Mouse (Mus musculus): Measurements from ENCODE around the gene Hist1h2ak.
"Not testable (repeated sequence)": the region's sequence is repeated elsewhere in the genome, so short reads cannot be mapped to it uniquely, and the experiment has no call there.

Hist1h2ak gene

DNA sequence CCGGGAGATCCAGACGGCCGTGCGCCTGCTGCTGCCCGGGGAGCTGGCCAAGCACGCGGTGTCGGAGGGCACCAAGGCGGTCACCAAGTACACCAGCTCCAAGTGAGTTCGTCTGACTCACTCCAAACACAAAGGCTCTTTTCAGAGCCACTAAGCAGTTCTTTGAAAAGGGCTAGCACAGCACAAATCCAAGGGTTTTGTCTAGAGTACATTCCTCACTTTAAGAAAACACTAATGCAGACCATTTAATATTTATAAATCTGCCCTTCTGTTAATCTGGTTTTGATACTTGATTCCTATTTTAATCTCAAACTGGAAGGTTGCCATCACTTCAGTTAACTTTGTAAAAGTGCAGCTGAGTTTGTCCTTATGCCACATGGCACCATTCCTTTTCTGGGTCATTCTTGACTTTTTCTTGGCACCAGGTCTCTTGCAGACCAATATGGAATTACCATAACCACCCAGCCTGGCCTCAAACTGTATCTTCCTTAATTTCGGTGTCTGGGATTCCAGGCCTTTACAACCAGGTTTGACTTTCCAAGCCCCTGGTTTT lies 31.2 kb downstream of the Hist1h2ak start:
- DNase-seq (ENCODE audit: low read depth in 2 of 2, low spot score in 2 of 2), result no peak

DNA sequence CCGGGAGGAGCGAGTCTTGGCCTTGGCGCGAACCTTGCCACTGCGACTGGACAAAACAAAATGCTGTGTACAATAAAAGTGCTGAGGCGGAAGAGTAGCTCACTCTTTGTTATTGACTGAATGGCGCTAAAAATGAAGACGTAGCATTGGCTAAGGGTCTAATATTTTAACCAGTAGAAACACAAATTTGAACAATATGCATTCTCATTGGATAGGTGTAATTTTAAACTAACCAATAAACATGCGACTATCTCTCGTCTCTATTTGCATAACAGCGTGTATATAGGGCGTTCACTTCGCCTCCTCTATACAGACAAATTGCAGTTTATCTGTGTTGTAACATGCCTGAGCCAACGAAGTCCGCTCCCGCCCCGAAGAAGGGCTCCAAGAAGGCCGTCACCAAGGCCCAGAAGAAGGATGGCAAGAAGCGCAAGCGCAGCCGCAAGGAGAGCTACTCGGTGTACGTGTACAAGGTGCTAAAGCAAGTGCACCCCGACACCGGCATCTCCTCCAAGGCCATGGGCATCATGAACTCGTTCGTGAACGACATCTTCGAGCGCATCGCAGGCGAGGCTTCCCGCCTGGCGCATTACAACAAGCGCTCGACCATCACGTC lies 31.8 kb downstream of the Hist1h2ak start, which contains the start of gene Hist1h2bm:
Hist1h2bm (plus strand) TSS at position 288 of the 616 bp plus-strand sequence.
- DNase-seq (ENCODE audit: low read depth in 2 of 2, low spot score in 2 of 2), result peak in 1 of 2 experiments; percentile 57

DNA sequence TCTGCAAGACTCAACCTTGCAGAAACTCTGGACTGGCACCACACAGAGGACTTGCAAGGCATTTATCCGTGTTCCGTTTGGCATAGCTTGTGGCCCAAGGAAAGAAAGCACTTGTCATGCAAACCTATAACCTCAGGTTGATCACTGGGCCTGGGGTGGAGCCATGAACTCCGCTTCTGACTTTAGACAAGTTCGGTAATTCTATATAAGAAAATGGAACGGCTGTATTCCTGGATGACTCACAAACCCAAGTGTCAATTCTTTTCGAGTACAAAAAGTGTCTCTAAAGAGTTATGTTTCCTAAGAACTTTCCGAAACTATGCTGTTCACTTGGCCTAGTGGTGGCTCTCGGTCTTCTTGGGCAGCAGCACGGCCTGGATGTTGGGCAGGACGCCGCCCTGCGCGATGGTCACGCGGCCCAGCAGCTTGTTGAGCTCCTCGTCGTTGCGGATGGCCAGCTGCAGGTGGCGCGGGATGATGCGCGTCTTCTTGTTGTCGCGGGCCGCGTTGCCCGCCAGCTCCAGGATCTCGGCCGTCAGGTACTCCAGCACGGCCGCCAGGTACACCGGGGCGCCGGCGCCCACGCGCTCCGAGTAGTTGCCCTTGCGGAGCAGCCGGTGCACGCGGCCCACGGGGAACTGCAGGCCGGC lies 32.4 kb downstream of the Hist1h2ak start:
- DNase-seq (ENCODE audit: low read depth in 2 of 2, low spot score in 2 of 2), result not testable (repeated sequence)

DNA sequence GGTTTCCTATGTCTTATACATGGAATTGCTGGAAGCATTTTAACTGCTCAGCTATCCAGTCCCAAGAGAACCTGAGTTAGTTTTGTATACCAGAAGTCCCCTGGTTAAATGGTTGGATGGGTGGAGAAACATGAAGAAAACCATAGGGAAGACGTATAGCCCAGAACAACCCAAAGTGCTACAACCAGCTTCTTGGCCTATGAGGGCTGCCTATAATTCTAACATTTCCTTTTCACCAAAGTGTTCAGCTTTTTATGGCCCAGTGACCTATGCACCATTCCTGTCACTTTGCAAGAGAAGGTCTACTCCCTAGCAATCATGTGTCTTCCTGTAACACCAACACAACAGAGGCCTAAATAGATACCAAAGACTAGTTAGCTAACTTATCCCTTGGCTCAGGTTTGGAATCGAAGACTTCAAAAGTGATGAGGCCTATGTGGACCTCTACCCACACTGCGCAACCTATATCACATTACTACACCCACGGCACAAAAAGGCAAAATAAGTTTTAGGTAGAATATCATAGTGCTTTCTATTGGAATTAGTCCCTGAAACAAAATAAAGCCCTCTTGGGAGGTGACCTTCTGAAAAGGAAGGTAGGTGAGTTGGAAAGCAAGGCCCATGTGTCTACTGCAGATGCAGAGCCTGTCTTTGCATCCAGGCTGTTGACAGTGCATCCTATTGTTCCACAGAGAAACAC lies 35.1 kb downstream of the Hist1h2ak start:
- DNase-seq (ENCODE audit: low read depth in 2 of 2, low spot score in 2 of 2), result no peak

DNA sequence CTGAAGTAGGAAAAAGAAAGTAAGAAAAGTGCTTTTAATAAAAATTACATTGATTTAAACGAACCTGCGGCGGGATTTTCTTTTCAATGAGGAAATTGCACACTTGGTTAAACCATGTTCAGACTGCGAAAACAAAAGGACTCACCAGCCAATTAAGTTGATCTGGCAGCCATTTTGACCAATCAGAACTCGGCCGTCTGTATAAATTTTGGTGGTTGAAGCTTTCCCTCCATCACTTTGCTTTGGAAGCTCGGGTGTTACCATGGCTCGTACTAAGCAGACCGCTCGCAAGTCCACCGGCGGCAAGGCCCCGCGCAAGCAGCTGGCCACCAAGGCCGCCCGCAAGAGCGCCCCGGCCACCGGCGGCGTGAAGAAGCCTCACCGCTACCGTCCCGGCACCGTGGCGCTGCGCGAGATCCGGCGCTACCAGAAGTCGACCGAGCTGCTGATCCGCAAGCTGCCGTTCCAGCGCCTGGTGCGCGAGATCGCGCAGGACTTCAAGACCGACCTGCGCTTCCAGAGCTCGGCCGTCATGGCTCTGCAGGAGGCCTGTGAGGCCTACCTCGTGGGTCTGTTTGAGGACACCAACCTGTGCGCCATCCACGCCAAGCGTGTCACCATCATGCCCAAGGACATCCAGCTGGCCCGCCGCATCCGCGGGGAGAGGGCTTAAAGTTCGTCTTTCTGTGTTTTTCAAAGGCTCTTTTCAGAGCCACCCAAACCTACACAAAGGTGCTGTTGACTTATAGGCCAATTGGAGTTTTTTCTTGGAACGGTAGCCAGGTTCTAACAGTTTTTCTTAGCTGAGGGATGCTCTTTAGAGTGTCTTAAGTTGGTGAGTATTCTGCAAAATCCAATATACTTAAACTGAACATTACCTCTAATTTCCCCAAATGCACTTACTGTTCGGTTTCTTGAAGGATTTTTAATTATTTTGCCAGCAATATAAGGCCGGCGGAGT lies 36.0 kb downstream of the Hist1h2ak start, which contains the start of gene Hist1h3h:
Hist1h3h (plus strand) TSS at position 263 of the 961 bp plus-strand sequence.
- DNase-seq (ENCODE audit: low read depth in 2 of 2, low spot score in 2 of 2), result peak; percentile 56 to 77

DNA sequence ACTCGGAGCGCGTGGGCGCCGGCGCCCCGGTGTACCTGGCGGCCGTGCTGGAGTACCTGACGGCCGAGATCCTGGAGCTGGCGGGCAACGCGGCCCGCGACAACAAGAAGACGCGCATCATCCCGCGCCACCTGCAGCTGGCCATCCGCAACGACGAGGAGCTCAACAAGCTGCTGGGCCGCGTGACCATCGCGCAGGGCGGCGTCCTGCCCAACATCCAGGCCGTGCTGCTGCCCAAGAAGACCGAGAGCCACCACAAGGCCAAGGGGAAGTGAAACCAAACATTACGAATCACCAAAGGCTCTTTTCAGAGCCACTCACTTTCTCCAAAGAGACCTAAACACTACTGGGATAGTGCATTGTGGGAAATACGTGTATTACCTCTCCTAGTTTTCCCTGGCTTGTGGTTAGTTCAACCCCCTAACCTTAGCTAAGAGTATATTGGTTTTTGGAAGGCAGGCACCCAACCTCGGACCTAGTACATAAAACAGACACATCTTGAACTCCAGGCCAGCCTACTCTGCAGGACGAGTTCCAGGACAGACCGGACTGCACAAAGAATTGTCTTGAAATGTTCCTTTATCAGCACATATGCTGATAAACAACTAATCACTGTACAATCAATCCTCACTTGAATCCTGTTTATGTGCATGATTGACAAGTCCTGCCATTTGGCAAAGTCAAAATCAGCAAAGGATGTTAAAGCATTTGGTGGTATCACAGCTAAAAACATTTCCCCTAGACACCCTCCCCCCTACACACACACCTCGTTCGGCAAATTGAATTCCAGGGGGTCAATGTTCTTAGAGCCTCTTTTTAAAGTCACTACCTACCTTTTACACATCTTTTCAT lies 36.9 kb downstream of the Hist1h2ak start:
- DNase-seq (ENCODE audit: low read depth in 2 of 2, low spot score in 2 of 2), result not testable (repeated sequence)

DNA sequence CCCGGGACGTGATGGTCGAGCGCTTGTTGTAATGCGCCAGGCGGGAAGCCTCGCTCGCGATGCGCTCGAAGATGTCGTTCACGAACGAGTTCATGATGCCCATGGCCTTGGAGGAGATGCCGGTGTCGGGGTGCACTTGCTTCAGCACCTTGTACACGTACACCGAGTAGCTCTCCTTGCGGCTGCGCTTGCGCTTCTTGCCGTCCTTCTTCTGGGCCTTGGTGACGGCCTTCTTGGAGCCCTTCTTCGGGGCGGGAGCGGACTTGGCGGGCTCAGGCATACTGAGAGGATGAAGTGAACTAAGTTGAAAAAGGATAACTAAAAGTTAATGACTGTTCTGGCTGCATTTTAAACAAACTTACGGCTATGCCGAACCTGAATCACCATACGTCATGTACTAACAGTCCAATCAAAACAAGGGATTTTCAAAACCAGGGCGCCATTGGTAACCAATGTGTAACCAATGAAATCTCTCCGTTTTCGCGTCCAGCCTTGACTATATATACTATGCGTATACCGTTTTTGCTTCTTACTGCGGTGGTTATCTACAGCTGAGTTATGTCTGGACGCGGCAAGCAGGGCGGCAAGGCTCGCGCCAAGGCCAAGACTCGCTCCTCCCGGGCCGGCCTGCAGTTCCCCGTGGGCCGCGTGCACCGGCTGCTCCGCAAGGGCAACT lies 37.6 kb downstream of the Hist1h2ak start, which contains the start of the genes Hist1h2bl and Hist1h2ai:
Hist1h2bl (minus strand) TSS at position 280 of the 676 bp plus-strand sequence.
Hist1h2ai (plus strand) TSS at position 559 of the 676 bp plus-strand sequence.
- peak; percentile 57 to 71 for DNase-seq (ENCODE audit: low read depth in 2 of 2, low spot score in 2 of 2)

DNA sequence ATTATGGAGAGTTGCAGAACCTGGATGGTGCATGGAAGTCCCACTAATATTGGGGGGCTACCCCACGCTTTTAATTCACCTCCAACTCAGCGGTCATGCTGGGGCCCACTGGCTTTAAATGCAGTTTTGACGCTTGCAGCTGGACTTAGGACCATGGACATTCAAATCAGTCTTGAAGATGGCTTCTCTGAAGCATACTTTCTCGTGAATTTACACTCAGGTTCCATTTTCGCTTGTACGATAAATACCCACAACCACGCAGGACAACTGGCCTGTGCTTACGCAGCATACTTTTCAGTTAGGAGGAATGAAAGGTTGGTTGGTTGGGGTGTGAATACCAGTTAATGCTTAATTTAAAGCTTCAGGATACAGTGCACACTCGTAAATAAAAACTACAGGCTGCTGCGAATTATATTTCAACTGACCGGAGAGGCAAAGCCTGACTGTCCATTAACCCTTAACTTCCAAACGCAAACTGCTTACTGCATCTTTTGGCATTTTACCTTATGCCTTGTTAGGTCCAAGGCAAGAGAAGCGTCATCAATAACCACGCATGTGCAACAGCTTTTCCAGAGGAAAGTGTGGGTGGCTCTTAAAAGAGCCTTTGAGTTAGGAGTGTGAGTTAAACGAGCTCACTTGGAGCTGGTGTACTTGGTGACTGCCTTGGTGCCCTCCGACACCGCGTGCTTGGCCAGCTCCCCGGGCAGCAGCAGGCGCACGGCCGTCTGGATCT lies 38.3 kb downstream of the Hist1h2ak start:
- DNase-seq (ENCODE audit: low read depth in 2 of 2, low spot score in 2 of 2), result no peak

DNA sequence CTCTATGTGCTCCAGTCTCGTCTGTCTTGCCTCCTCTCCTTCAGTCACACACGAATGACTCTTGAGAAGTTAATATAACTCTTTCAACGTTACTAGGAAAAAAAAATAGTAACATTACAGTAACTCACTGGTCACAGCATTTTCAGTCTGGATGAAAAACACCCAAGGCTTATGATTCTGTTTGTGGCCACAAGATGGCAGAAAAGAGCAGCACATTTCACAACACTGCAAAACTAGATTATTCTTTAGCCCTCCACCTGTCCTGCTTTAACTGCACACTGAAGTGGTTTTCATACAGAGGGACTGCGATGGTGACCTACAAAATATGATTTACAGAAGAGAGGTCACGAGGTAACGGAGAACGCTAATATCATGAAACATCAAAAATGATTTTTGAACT lies 38.9 kb downstream of the Hist1h2ak start:
- DNase-seq (ENCODE audit: low read depth in 2 of 2, low spot score in 2 of 2), result peak; percentile 42 to 64

DNA sequence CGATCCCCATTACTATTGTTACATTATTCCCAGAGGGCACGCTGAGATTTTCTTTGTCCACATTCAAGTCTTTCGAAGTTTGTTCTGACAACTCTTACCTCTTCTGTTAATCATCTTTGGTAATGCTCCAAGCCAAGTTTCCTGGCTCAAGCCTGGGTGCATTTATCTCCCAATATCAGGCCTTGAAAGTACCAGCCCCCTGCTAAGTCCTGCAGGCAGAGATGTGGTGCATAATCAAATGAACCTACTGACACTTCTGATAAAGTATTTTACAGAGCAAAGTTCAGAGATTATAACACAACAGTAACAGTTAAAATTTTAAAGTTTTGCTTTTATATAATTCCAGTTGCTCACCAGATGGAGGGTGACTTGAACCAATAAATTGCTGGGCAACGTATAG lies 41.9 kb downstream of the Hist1h2ak start:
- DNase-seq (ENCODE audit: low read depth in 2 of 2, low spot score in 2 of 2), result no peak

DNA sequence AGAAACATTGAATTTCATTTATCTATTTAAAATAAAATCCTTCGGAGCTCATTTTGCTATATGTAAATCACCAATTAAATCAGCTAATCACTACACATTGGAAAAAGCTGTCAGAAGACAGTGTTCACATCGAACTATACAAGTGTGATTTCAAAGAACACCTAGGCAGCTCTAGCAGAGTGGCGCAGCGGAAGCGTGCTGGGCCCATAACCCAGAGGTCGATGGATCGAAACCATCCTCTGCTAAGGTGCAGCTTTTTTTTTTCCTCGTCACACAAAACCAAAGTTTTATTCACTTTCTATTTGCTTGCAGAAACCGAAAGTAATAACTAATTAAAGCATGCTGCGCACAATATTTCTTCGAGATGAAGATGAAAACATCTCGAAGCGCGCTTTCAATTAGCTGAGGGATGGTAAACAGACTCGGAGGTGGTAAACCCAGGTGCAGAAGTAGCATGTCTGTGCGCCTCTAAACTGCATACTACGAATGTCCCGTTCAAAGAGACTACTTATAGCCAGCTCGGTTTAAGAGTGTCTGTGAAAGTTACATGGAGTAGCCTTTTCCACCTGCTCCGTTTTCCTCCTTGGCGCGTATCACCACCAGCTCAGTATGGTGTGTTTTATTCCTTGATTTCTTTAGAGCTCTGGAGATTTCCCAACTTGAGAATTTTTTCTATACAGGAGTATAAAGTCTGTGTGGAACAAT lies 42.7 kb downstream of the Hist1h2ak start:
- peak; percentile 92 for DNase-seq (ENCODE audit: low read depth in 2 of 2, low spot score in 2 of 2)

DNA sequence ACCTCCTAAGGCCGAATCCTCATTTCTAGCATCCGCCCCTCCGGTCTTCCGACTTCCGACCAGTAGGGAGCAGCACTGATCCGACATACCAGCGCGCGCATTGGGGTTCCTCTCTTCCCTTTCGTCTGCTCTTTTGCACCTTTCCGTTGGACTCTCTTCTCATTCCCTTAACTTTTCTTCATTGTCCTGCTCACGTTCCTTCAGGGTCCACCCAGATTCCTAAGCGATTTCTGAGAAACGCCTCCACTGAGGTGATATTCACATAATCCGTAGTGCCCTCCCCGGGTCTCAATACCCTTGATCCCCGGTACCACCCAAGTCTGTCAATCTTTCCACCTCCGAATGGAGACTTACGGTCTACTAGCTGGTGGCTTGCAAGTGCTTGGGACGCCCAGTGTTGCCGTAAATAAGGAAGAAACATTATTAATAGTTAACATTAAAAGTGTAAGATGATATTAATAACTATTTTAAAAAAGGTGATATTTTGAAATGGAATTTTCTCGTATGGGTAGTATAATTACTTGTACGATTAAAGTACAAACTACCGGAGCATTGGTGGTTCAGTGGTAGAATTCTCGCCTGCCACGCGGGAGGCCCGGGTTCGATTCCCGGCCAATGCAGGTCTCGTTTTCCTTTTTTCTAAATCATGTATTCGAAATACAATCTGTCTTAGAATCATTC lies 43.5 kb downstream of the Hist1h2ak start:
- peak; percentile 85 to 88 for DNase-seq (ENCODE audit: low read depth in 2 of 2, low spot score in 2 of 2)

DNA sequence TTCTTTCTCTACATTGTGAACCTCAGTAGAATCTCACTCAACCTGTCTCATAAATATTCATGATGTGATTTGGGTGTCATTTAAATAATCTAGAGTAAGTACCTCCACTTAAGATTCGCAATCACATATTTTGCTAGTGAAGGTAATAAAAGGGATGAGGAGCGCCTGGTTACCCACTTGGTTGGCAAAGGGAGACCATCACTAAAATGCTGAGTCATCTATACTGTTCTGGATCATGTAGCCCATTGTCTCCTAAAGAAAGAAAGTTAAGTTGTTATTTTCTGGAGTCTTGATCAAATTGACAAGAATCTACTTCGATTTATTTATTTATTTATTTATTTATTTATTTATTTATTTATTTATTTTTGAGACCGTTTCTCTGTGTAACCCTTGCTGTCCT lies 47.0 kb downstream of the Hist1h2ak start:
- no peak for DNase-seq (ENCODE audit: low read depth in 2 of 2, low spot score in 2 of 2)

All from CD8-positive naive resting alpha-beta T cell, adult 2 months (primary cell).